Mouse (Mus musculus) mouse embryonic stem cell (cell line): ENCODE results near the gene Cmtm6.

Experiments used
- in situ Hi-C, 2 experiments: fragments of 300-500 bp; cut with MboI; formaldehyde crosslinking; loops; 1 replicate in 1 of 2; 3 replicates in 1 of 2; pipeline ENCODE4 v1.14.3; 2019 to 2020; ENCODE audit warnings: low sequenced_read_pairs in 2 of 2, low pct_unique_long_range_greater_than_20kb in 1 of 2, mixed read lengths in 1 of 2; ENCODE audit not compliant: unreplicated experiment in 1 of 2

Cmtm6 gene

GRCm38 (mm10) chr9:114761848-114762247 lies 30.9 kb downstream of the Cmtm6 start:
- in situ Hi-C loops = no loop called here

GRCm38 (mm10) chr9:114763341-114763740 lies 32.4 kb downstream of the Cmtm6 start:
- in situ Hi-C loops = no loop called here

- in situ Hi-C loops = no loop called here
Measured at GRCm38 (mm10) chr9:114767030-114767429, 36.1 kb downstream of the Cmtm6 start.

GRCm38 (mm10) chr9:114767507-114767906 lies 36.6 kb downstream of the Cmtm6 start:
- in situ Hi-C loops = no loop called here

DNA sequence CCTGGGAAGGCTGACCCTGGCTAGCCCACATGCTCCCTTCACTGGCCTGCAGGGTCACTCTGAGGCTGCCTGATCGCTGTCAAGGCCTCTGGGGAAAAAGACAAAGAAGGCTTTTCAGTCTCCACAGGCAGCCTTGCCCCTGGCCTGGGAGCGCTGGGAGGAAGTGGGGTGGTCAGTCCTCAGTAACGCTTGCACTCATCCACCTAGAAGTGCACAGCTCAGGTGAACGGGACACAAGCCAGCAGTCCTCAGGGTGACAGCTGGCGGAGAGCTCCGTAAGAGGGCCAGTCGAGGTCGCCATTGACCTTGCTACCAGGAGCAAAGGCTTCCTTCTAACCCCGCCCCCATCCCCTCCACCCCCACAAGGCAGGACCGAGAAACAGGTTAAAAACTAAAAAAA lies 37.1 kb downstream of the Cmtm6 start:
- in situ Hi-C loops = no loop called here

- in situ Hi-C loops = no loop called here
Measured at GRCm38 (mm10) chr9:114770224-114770623, 39.3 kb downstream of the Cmtm6 start.

- in situ Hi-C loops = no loop called here
Measured at GRCm38 (mm10) chr9:114771565-114771964, 40.6 kb downstream of the Cmtm6 start.

DNA sequence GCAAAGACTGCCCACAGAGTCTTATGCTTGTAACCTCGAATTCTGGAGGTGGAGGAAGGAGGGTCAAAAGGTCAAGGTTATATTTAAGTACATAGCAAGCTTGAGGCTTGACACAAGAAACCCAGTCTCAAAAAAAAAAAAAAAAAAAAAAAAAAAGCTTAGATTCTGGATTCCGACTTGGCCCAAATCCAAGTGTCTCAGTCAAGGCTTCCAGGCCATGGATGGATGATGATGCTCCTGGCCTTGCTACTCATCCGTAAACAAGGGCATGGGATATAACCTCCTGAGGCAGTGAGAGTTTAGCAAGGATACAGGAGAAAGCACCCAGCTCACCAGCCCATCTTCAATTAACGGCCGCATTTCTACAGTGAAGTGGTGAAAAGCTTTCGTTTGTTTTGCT lies 43.7 kb downstream of the Cmtm6 start:
- in situ Hi-C loops = no loop called here

DNA sequence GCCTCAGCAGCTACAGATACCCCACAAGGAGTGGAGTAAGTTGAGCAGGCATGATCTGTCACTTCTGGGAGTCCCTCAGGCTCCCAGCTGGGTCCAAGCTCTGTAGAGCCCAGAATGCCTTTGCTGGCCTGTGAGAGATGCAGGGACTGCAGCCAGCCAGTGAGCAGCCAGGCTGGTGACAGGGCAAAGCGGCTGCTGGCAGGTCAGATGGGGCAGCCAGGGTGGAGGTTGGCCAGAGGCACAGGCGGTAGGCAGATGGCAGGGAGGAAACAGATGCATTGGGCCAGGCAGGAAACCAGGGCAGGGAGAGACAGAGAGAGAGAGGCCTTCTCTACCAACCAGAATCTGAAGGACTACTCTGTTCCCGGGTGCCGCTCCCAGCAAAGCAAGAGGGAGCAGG lies 44.4 kb downstream of the Cmtm6 start:
- in situ Hi-C loops = no loop called here

GRCm38 (mm10) chr9:114776361-114776760 lies 45.4 kb downstream of the Cmtm6 start:
- in situ Hi-C loops = no loop called here

- in situ Hi-C loops = no loop called here
Measured at GRCm38 (mm10) chr9:114777178-114778046, 46.5 kb downstream of the Cmtm6 start.

- in situ Hi-C loops = no loop called here
Measured at GRCm38 (mm10) chr9:114778047-114778390, 47.1 kb downstream of the Cmtm6 start.

DNA sequence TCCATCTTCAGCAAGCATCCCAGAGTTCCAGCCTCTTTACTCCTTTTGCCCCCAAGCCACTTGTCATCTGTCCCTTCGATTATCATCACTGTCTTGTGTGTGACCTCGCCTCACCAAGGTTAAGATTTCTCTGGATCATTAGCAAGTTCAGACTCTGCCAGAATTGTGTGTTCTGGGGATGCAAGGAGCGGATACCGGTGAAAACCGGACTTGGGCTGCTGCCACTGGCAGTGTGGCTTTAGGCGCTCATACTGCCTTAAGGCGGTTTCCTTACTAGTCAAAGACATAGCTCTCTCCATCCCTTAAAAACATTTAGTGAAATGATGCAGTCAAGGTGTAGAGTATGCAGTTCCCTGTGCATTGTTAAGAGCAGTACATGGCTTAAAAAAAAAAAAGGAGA lies 48.0 kb downstream of the Cmtm6 start:
- in situ Hi-C loops = no loop called here

- in situ Hi-C loops = no loop called here
Measured at GRCm38 (mm10) chr9:114779984-114780745, 49.2 kb downstream of the Cmtm6 start.

DNA sequence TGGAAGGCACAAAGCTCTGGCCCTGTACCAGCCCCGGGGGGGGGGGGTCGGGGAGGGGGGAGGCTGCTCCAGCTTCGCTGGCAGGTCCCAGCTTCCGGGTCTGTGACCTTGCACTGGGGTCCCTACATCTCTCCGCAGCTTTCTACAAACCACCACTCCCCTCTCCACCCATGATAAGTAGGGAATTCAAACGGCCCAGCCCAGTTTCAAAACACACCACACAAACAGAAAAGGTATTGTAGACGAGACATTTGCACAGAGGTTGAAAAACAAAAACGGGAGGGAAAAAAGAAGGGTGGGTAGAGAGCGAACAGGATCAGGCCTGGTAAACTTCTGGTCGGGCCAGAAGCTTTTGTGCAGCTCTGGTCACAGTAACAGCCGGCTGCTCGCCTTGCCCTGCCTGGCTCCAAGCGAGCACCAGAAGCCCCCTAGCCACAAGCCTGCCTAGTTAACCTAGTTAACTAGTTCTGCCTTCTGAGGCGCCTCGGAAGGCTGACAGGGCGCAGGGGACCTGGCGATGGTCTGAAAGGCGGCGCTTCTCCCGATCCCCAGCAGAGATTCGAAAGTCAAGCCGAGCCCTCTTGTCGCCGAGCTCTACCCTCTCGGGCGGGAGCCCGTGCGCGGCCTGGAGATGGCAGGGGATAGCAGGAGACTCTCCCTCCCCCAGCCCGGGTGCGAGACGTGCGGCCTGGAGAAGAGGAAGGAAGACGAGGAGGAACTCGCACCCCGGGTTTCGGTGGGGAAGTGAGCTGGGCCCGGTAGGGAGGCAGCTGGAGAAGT lies 50.0 kb downstream of the Cmtm6 start:
- in situ Hi-C loops = no loop called here

DNA sequence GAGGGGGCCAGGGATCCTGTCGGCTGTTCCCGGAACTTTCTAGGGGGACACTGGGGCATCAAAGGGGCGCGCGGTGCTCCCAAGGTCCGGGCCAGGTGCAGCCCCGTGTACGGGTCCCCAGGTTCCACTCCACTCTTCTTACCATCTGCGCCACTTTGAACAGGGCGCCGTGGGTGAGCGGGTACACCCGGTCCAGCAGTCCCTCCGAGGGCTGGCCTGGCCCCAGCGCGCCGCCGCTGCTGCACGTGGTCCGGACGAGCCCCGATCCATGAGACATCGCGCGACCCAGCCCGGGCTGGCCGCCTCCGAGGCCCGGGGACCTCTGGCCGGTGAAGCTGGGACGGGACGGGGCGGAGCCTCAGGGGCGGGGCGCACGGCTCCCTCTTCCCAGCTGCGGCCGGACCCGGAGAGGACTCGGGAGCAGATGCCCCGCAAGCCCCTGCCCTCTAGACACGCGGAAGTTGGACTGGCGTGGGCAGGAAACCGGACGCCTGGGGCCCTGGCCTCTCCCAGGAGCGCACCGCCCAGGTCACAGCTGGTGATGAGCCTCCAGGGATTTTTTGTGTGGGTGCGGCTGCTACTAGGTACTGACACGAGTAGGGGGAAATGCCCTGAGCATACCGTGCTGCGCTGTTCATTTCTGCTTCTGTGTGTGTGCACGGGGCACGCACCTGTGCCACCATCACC lies 50.8 kb downstream of the Cmtm6 start, which contains the start of gene Cmtm7:
Cmtm7 (minus strand) TSS at position 331 of the 687 bp plus-strand sequence.
- in situ Hi-C loops = no loop called here

- in situ Hi-C loops = no loop called here
Measured at GRCm38 (mm10) chr9:114785432-114786125, 54.7 kb downstream of the Cmtm6 start.

GRCm38 (mm10) chr9:114787134-114787533 lies 56.2 kb downstream of the Cmtm6 start:
- in situ Hi-C loops = no loop called here
